Mouse (Mus musculus) cortical plate, adult 2 months (tissue): Measurements from ENCODE around the gene Gm10073.

Experiments
- CTCF ChIP-seq: fragments of 200-500 bp; IDR thresholded peaks from 2 replicates; pipeline ENCODE4 v1.5.1; 2011; ENCODE audit warnings: mild to moderate bottlenecking, control low read depth, low read length; ENCODE audit not compliant: insufficient read depth; ENCODE audit errors: extremely low read depth
- POLR2A ChIP-seq: fragments of 200-500 bp; IDR thresholded peaks from 2 replicates; pipeline ENCODE4 v1.6.1; 2011; ENCODE audit warnings: mild to moderate bottlenecking, low read length, control low read depth; ENCODE audit not compliant: insufficient read depth; ENCODE audit errors: extremely low read depth

DNA sequence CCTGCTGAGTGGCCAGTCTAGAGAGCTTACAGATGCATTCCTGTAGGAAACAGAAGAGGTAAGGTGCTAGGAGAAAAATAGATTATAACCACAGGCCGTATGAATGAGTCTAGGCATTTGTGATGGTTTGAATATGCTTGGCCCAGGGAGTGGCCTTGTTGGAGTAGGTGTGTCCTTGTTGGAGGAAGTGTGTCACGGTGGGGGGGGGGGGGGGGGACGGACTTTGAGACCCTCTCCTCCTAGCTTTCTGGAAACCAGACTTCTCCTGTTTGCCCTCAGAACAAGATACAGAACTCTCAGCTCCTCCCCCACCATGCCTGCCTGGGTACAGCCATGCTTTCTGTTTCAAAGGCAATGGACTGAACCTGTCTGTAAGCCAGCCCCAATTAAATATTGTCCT lies 19.2 kb upstream of the Gm10073 start:
- TF ChIP-seq CTCF (no peak), POLR2A (no peak)
